Mouse (Mus musculus) lung, adult 2 months (tissue): ENCODE data around the gene Slc4a1ap.

Experiments
- CTCF ChIP-seq: fragments of 200-500 bp; IDR thresholded peaks from 2 replicates; pipeline ENCODE4 v1.5.1; 2011; ENCODE audit warnings: mild to moderate bottlenecking, low read length, control low read depth; ENCODE audit not compliant: insufficient read depth
- POLR2A ChIP-seq: fragments of 200-500 bp; IDR thresholded peaks from 2 replicates; pipeline ENCODE4 v1.6.1; 2011; ENCODE audit warnings: low read depth, mild to moderate bottlenecking, control low read depth, low read length, borderline replicate concordance; ENCODE audit errors: extremely low read depth

DNA sequence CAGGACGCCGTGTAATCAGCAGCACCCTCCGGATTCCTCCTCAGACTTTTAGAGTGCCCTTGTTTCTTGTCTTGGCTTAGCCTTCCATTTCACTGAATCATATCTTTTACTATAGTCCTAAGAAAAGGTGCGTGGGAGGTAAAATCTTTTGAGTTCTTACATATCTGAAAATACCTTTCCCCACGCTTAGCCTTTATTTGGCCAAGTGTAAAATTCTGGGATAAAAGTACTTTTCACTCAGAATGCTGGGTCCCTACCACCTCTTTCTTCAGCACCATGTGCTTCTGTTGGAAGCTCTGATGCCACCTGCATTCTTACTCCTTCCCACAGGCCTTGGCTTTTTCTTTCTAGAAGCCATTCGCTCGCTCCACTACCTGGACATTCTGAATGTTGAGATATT is 64.3 kb downstream of the Slc4a1ap start:
- TF ChIP-seq POLR2A: no peak
- no peak for TF ChIP-seq CTCF
